Mouse (Mus musculus) intestine, postnatal 0 days (tissue): ENCODE results near the gene 4921504E06Rik. TPM values are rescaled to one million over a fixed set of nuclear protein-coding genes. Genes with fewer than 3 reads are reported as not detected.

Experiments
- ATAC-seq: fragments of 200-750 bp; cut with Nextera tagmentation; 2 replicates; pipeline ENCODE4 v1.8.0; 2017; ENCODE audit warnings: mild to moderate bottlenecking, moderate TSS enrichment, moderate library complexity
- H3K27ac ChIP-seq: fragments of 300-500 bp; sonication (generic); 2 replicates; pipeline ENCODE4 v1.5.1; 2014; ENCODE audit warnings: mild to moderate bottlenecking, low read depth, low read length, moderate library complexity
- H3K27me3 ChIP-seq: fragments of 300-500 bp; sonication (generic); replicated peaks from 2 replicates; pipeline ENCODE4 v1.6.1; 2014; ENCODE audit warnings: low read length, mixed read lengths; ENCODE audit not compliant: control insufficient read depth, insufficient read depth
- H3K36me3 ChIP-seq: fragments of 300-500 bp; sonication (generic); 2 replicates; pipeline ENCODE4 v1.6.1; 2014; ENCODE audit warnings: mild to moderate bottlenecking, moderate library complexity; ENCODE audit not compliant: control insufficient read depth, insufficient read depth
- H3K4me1 ChIP-seq: fragments of 300-500 bp; sonication (generic); replicated peaks from 2 replicates; pipeline ENCODE4 v1.6.1; 2014; ENCODE audit warnings: antibody characterized with exemption, low read length, mixed read lengths; ENCODE audit not compliant: control insufficient read depth, insufficient read depth
- H3K4me2 ChIP-seq: fragments of 300-500 bp; sonication (generic); replicated peaks from 2 replicates; pipeline ENCODE4 v1.6.1; 2014; ENCODE audit warnings: low read depth, mild to moderate bottlenecking, moderate library complexity
- H3K4me3 ChIP-seq: fragments of 300-500 bp; sonication (generic); 2 replicates; pipeline ENCODE4 v1.5.1; 2014; ENCODE audit warnings: low read depth, low read length
- H3K9ac ChIP-seq: fragments of 300-500 bp; sonication (generic); 2 replicates; pipeline ENCODE4 v1.6.1; 2014; ENCODE audit warnings: mild to moderate bottlenecking, low read depth, low read length
- H3K9me3 ChIP-seq: fragments of 300-500 bp; sonication (generic); 2 replicates; pipeline ENCODE4 v1.6.1; 2016; ENCODE audit warnings: mixed run types; ENCODE audit not compliant: control insufficient read depth
- CTCF ChIP-seq: sonication (generic); IDR thresholded peaks from 2 replicates; pipeline ENCODE4 v1.5.1; 2016; ENCODE audit warnings: low read depth, mild to moderate bottlenecking, control low read depth, antibody characterized with exemption, moderate library complexity
- WGBS: fragments of 180-500 bp; shearing (Covaris S2); extraction: QIAGEN DNeasy Blood & Tissue Kit; methylation state at CpG from one replicate; pipeline ENCODE4 v1.1.7; 2014; 5-methylcytosine and 5-hydroxymethylcytosine counted together
- polyA plus RNA-seq: library from polyadenylated mRNA; unstranded; fragments of >200 nt; fragmentation: Nextera tagmentation; extraction: Ambion mirVana; gene quantifications from 2 replicates; pipeline ENCODE4 v1.2.1, GENCODE M21; 2015

4921504E06Rik gene
- polyA plus RNA-seq: not detected in 2 replicates

GRCm38 (mm10) chr2:19553821-19554592, at the start of gene 4921504E06Rik:
Gene 4921504E06Rik (minus strand): TSS chr2:19553914.
- 1% methylated on average over 27 of the region's 27 CpGs for WGBS
- 0 out of 2 replicates have a peak within 1 kb of the TSS, but pooled peaks have one; percentile 23 for H3K9ac ChIP-seq
- peak; percentile 81 for ATAC-seq
- no peaks in the 10 kb centered on the region for H3K36me3 ChIP-seq
- peak within 1 kb of the TSS; percentile 72 for H3K4me2 ChIP-seq
- TF ChIP-seq CTCF: no peak
- no peaks in the 10 kb centered on the region for H3K4me1 ChIP-seq
- no peaks in the 10 kb centered on the region for H3K9me3 ChIP-seq
- no peak within 1 kb of the TSS for H3K27ac ChIP-seq
- no peaks in the 10 kb centered on the region for H3K27me3 ChIP-seq
- peak within 1 kb of the TSS; percentile 34 for H3K4me3 ChIP-seq

GRCm38 (mm10) chr2:19601386-19601925, 47.7 kb upstream of the 4921504E06Rik start:
- Histone ChIP-seq H3K4me3 (no peak overlapping the region), H3K4me2 (no peak overlapping the region), H3K27ac (no peak overlapping the region), H3K4me1 (no peaks in the 10 kb centered on the region), H3K9ac (no peak overlapping the region), H3K27me3 (no peaks in the 10 kb centered on the region), H3K36me3 (no peaks in the 10 kb centered on the region), H3K9me3 (no peaks in the 10 kb centered on the region)
- ATAC-seq: no peak
- 71% methylated on average over 3 of the region's 3 CpGs for WGBS
- TF ChIP-seq CTCF: no peak

- H3K4me2 ChIP-seq: no peak overlapping the region
- no peaks in the 10 kb centered on the region for H3K4me1 ChIP-seq
- no peak overlapping the region for H3K27ac ChIP-seq
- H3K9ac ChIP-seq: no peak overlapping the region
- ATAC-seq: no peak
- no peak overlapping the region for H3K4me3 ChIP-seq
- WGBS: 85% methylated on average over 5 of the region's 5 CpGs
- no peaks in the 10 kb centered on the region for H3K27me3 ChIP-seq
- TF ChIP-seq CTCF: no peak
- H3K9me3 ChIP-seq: no peaks in the 10 kb centered on the region
- no peaks in the 10 kb centered on the region for H3K36me3 ChIP-seq
These were observed 47.1 kb upstream of the 4921504E06Rik start for GRCm38 (mm10) chr2:19600860-19601259.

GRCm38 (mm10) chr2:19599801-19600200, 46.1 kb upstream of the 4921504E06Rik start:
- no peaks in the 10 kb centered on the region for H3K27me3 ChIP-seq
- no peak overlapping the region for H3K9ac ChIP-seq
- H3K4me1 ChIP-seq: no peaks in the 10 kb centered on the region
- ATAC-seq: no peak
- H3K9me3 ChIP-seq: no peaks in the 10 kb centered on the region
- no peak overlapping the region for H3K4me2 ChIP-seq
- H3K27ac ChIP-seq: no peak overlapping the region
- no peak overlapping the region for H3K4me3 ChIP-seq
- WGBS: 82% methylated on average over 5 of the region's 5 CpGs
- H3K36me3 ChIP-seq: no peaks in the 10 kb centered on the region
- TF ChIP-seq CTCF: no peak

GRCm38 (mm10) chr2:19596988-19597387, 43.3 kb upstream of the 4921504E06Rik start:
- H3K9ac ChIP-seq: no peak overlapping the region
- no peak for TF ChIP-seq CTCF
- H3K27ac ChIP-seq: no peak overlapping the region
- H3K4me2 ChIP-seq: no peak overlapping the region
- H3K4me3 ChIP-seq: no peak overlapping the region
- no peak for ATAC-seq
- no peaks in the 10 kb centered on the region for H3K4me1 ChIP-seq
- no peaks in the 10 kb centered on the region for H3K27me3 ChIP-seq
- H3K36me3 ChIP-seq: no peaks in the 10 kb centered on the region
- H3K9me3 ChIP-seq: no peaks in the 10 kb centered on the region

GRCm38 (mm10) chr2:19596426-19596825, 42.7 kb upstream of the 4921504E06Rik start:
- H3K4me1 ChIP-seq: no peaks in the 10 kb centered on the region
- no peak overlapping the region for H3K4me2 ChIP-seq
- no peak for TF ChIP-seq CTCF
- ATAC-seq: no peak
- no peaks in the 10 kb centered on the region for H3K9me3 ChIP-seq
- H3K9ac ChIP-seq: no peak overlapping the region
- no peak overlapping the region for H3K27ac ChIP-seq
- H3K36me3 ChIP-seq: no peaks in the 10 kb centered on the region
- H3K4me3 ChIP-seq: no peak overlapping the region
- WGBS: 69% methylated on average over 2 of the region's 2 CpGs
- H3K27me3 ChIP-seq: no peaks in the 10 kb centered on the region
